Mouse (Mus musculus) myocyte (in vitro differentiated cells): Measurements from ENCODE around the gene Rps6kl1.

Experiments
- CEBPB ChIP-seq: IDR thresholded peaks from 2 replicates; pipeline ENCODE4 v1.6.1; 2011; ENCODE audit warnings: mild to moderate bottlenecking, moderate library complexity; ENCODE audit not compliant: poor library complexity, insufficient read depth, severe bottlenecking
- E2F4 ChIP-seq: IDR thresholded peaks from one replicate; pipeline ENCODE4 v1.6.1; 2011; ENCODE audit warnings: mild to moderate bottlenecking, control low read depth, moderate library complexity; ENCODE audit not compliant: insufficient read depth
- MAX ChIP-seq: IDR thresholded peaks from one replicate; pipeline ENCODE4 v1.6.1; 2011; ENCODE audit warnings: low read depth, mild to moderate bottlenecking, control low read depth
- MYOD1 ChIP-seq, 3 experiments: IDR thresholded peaks; one replicate each; pipeline ENCODE4 v1.6.1; 2011; ENCODE audit warnings: control low read depth in 2 of 3, low read depth in 2 of 3, mild to moderate bottlenecking in 2 of 3, moderate library complexity in 1 of 3; ENCODE audit not compliant: insufficient read length in 2 of 3, control insufficient read depth in 1 of 3
- MYOG ChIP-seq, 3 experiments: IDR thresholded peaks; one replicate each; pipeline ENCODE4 v1.6.1; 2011; ENCODE audit warnings: control low read depth in 2 of 3, low read depth in 2 of 3, mild to moderate bottlenecking in 2 of 3; ENCODE audit not compliant: insufficient read length in 2 of 3, control insufficient read depth in 1 of 3, insufficient read depth in 1 of 3
- POLR2A ChIP-seq: IDR thresholded peaks from one replicate; pipeline ENCODE4 v1.6.1; 2011; ENCODE audit warnings: low read depth, mild to moderate bottlenecking, control low read depth, moderate library complexity; ENCODE audit not compliant: insufficient read length
- REST ChIP-seq: IDR thresholded peaks from one replicate; pipeline ENCODE4 v1.6.1; 2011; ENCODE audit warnings: mild to moderate bottlenecking, control low read depth, moderate library complexity; ENCODE audit not compliant: insufficient read depth, insufficient read length
- SRF ChIP-seq: IDR thresholded peaks from one replicate; pipeline ENCODE4 v1.6.1; 2011; ENCODE audit warnings: low read depth; ENCODE audit not compliant: control insufficient read depth, insufficient read length
- TCF12 ChIP-seq: IDR thresholded peaks from one replicate; pipeline ENCODE4 v1.6.1; 2011; ENCODE audit warnings: mild to moderate bottlenecking, control low read depth; ENCODE audit not compliant: poor library complexity, insufficient read depth, severe bottlenecking
- TCF3 ChIP-seq: IDR thresholded peaks from one replicate; pipeline ENCODE4 v1.6.1; 2011; ENCODE audit warnings: low read depth, control low read depth; ENCODE audit not compliant: insufficient read length
- USF1 ChIP-seq: IDR thresholded peaks from one replicate; pipeline ENCODE4 v1.6.1; 2011; ENCODE audit warnings: low read depth, mild to moderate bottlenecking, control low read depth, moderate library complexity

- TF ChIP-seq MYOD1 (IDR thresholded peaks at IDR 0.05; ENCODE audit: control insufficient read depth in 1 of 3, insufficient read length in 2 of 3, low read depth in 2 of 3) (no peak), USF1 (no peak), POLR2A (no peak), MYOG (IDR thresholded peaks at IDR 0.05; ENCODE audit: control insufficient read depth in 1 of 3, insufficient read depth in 1 of 3, insufficient read length in 2 of 3, low read depth in 2 of 3) (no peak), TCF3 (no peak), MAX (no peak), E2F4 (no peak), SRF (no peak), TCF12 (no peak), REST (no peak), CEBPB (no peak)
Measured at GRCm38 (mm10) chr12:85110011-85110697, 40.9 kb downstream of the Rps6kl1 start.
